Mouse (Mus musculus): ENCODE data around the gene Cep170b. TPM values are rescaled to one million over a fixed set of nuclear protein-coding genes. Genes with fewer than 3 reads are reported as not detected.

Gene Cep170b
- polyA plus RNA-seq, 1 experiment from 2014 or later: 3.9 TPM

DNA sequence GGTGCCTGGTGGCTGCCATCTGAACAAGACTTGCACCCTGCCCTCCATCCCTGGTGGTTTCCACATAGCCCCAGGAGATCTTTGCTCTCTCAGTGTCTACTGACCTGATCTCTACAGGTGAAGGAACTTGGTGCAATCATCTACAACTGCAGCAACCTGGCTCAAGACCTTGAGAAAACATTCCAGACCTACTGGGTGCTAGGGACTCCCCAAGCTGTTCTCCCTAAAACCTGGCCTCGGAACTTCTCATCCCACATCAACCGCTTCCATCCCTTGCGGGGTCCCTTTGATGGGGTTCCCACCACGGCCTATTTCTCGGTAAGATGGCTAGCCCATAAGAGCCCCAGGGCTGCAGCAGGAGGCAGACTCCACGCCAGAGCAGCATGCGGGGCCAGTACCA lies 46.3 kb downstream of the Cep170b start:
- ATAC-seq (ENCODE audit: insufficient read depth): no peak

DNA sequence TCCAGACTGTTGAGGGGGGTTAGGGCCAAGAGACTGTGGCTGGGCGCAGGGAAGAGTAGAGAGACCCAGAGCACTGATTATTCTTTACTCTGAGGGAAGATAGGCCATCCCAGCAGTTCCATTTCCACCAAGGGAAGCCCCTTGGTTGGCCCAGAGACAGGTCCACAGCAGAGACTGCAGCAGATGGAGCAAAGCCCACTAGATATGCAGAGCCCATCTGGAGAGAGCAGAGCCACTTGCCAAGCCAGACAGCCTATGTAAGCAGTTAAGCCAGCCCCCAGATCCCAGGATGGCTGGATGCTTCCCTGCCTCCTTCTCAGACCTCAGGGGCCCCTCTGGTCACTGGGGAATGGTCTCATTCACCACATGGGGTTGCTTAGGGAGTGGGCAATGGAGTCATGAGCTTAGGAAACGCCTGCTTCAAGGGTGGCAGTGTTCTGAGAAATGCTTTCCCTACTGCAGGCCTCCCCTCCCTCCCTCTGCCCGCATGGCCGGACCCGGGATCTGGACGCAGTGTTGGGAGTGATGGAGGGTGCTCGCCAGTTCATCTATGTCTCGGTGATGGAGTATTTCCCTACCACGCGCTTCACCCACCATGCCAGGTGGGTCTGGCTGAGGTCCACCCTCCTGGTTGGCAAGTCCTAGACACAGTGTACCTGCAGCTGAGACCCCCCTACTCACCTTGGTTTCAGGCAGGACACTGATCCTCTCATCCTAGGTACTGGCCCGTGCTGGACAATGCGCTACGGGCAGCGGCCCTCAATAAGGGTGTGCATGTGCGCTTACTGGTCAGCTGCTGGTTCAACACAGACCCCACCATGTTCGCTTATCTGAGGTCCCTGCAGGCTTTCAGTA lies 47.0 kb downstream of the Cep170b start:
- no peak for ATAC-seq (ENCODE audit: insufficient read depth)

More for the DNA sequence above, 46.3 kb downstream of the Cep170b start:
- H3K9ac ChIP-seq: no peak overlapping the region
- no peaks in the 10 kb centered on the region for H3K9me3 ChIP-seq (replicated peaks)
- H3K4me3 ChIP-seq (replicated peaks): no peak overlapping the region
- H3K4me1 ChIP-seq (replicated peaks): no peaks in the 10 kb centered on the region
- no peaks in the 10 kb centered on the region for H3K36me3 ChIP-seq (replicated peaks)
- H3K27me3 ChIP-seq: no peaks in the 10 kb centered on the region
- no peak overlapping the region for H3K4me2 ChIP-seq
- no peak overlapping the region for H3K27ac ChIP-seq (replicated peaks)
- WGBS (ENCODE audit: insufficient replicate concordance): 68% methylated on average over 7 of the region's 7 CpGs

DNA sequence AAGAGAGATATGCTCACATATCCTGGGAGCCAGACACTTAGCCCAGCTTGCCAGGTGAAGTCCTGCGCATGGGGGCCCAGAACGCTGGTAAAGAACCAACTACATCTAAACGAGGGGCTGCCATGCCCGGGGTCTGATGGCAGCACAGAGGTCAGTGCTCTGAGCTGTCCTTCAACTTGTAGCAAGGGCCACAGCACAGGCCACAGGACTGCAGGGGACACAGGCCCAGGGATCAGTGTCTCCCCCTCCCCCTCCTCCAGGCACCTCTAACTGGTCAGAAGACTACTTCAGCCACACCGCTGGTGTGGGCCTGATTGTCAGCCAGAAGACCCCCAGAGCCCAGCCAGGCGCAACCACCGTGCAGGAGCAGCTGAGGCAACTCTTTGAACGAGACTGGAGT lies 47.9 kb downstream of the Cep170b start:
- no peak overlapping the region for H3K9ac ChIP-seq
- 56% methylated on average over 8 of the region's 8 CpGs for WGBS (ENCODE audit: insufficient replicate concordance)
- H3K9me3 ChIP-seq (replicated peaks): no peaks in the 10 kb centered on the region
- no peak overlapping the region for H3K4me3 ChIP-seq (replicated peaks)
- H3K36me3 ChIP-seq (replicated peaks): no peaks in the 10 kb centered on the region
- no peaks in the 10 kb centered on the region for H3K4me1 ChIP-seq (replicated peaks)
- no peak for ATAC-seq (ENCODE audit: insufficient read depth)
- H3K4me2 ChIP-seq: no peak overlapping the region
- H3K27me3 ChIP-seq: no peaks in the 10 kb centered on the region
- no peak overlapping the region for H3K27ac ChIP-seq (replicated peaks)

More for the DNA sequence above, 47.0 kb downstream of the Cep170b start:
- no peak overlapping the region for H3K27ac ChIP-seq (replicated peaks)
- H3K36me3 ChIP-seq (replicated peaks): no peaks in the 10 kb centered on the region
- no peaks in the 10 kb centered on the region for H3K9me3 ChIP-seq (replicated peaks)
- no peak overlapping the region for H3K4me3 ChIP-seq (replicated peaks)
- no peaks in the 10 kb centered on the region for H3K27me3 ChIP-seq
- 76% methylated on average over 16 of the region's 16 CpGs for WGBS (ENCODE audit: insufficient replicate concordance)
- no peak overlapping the region for H3K4me2 ChIP-seq
- no peaks in the 10 kb centered on the region for H3K4me1 ChIP-seq (replicated peaks)
- H3K9ac ChIP-seq: no peak overlapping the region

DNA sequence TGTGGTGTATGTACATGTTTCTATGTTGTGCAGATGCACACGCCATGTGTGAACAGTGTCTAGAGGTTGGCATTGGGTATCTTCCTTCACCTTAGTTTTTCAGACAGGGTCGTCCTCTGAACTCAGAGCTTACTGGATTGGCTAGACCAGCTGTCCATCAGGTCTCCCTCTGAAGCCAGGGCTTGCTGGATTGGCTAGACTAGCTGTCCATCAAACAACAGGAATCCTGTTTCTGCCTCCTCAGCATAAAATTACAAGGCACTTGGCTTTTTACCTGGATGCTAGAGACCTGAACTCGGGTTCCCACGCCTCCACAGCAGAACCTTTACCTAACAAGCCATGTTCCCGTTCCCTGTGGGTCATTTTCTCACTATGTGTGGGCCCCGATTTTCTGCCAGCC lies 48.8 kb downstream of the Cep170b start:
- Histone ChIP-seq H3K27me3 (no peaks in the 10 kb centered on the region), H3K4me2 (no peak overlapping the region), H3K36me3 (replicated peaks) (no peaks in the 10 kb centered on the region), H3K9ac (no peak overlapping the region), H3K4me3 (replicated peaks) (no peak overlapping the region), H3K4me1 (replicated peaks) (no peaks in the 10 kb centered on the region), H3K9me3 (replicated peaks) (no peaks in the 10 kb centered on the region), H3K27ac (replicated peaks) (no peak overlapping the region)
- ATAC-seq (ENCODE audit: insufficient read depth): no peak
- 54% methylated on average over 6 of the region's 6 CpGs for WGBS (ENCODE audit: insufficient replicate concordance)

DNA sequence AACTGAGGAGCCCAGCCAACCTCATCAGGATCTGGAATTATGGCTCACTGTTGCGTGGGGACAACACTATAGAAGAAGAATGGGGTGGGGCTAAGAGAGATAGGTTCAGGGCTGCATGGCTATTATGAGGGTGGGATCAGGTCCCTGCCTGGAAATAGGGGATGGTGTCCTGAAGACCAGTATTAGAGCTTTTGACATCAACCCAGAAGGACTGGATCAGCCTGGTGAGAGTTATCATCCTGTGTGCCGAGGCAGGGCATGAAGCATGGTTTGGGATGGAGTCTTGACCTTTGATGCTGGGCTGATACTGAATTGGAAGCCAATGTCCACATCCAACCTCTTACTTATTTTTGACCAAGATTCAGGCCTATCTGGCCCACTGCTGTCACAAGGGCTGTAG lies 49.5 kb downstream of the Cep170b start:
- Histone ChIP-seq H3K9ac (no peak overlapping the region), H3K27me3 (no peaks in the 10 kb centered on the region), H3K4me2 (no peak overlapping the region), H3K9me3 (replicated peaks) (no peaks in the 10 kb centered on the region), H3K4me1 (replicated peaks) (no peaks in the 10 kb centered on the region), H3K36me3 (replicated peaks) (no peaks in the 10 kb centered on the region), H3K27ac (replicated peaks) (no peak overlapping the region), H3K4me3 (replicated peaks) (no peak overlapping the region)
- ATAC-seq (ENCODE audit: insufficient read depth): no peak
- 78% methylated on average over 2 of the region's 2 CpGs for WGBS (ENCODE audit: insufficient replicate concordance)

DNA sequence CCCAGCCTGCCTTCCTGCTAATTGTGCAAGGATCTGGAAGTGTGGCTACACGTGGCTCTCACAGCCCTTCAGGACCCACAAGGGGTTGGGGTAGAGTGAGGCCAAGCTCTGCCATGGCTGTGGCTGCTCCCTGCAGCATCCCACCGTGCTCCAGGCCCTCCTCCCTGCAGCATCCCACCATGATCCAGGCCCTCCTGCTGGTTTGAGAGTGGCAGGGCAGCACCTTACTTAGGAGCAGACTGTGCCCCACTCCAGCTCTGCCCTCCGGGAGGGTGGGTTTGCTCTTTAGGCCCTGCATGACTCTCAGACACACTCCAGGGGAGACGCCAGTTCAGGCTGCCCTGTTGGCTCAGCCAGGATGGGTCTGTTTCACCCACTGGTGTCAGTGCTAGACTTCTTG lies 50.1 kb downstream of the Cep170b start:
- Histone ChIP-seq H3K27me3 (no peaks in the 10 kb centered on the region), H3K9me3 (replicated peaks) (no peaks in the 10 kb centered on the region), H3K4me2 (no peak overlapping the region), H3K27ac (replicated peaks) (no peak overlapping the region), H3K4me1 (replicated peaks) (no peaks in the 10 kb centered on the region), H3K36me3 (replicated peaks) (no peaks in the 10 kb centered on the region), H3K4me3 (replicated peaks) (no peak overlapping the region), H3K9ac (no peak overlapping the region)
- 58% methylated on average over 4 of the region's 4 CpGs for WGBS (ENCODE audit: insufficient replicate concordance)
- no peak for ATAC-seq (ENCODE audit: insufficient read depth)

DNA sequence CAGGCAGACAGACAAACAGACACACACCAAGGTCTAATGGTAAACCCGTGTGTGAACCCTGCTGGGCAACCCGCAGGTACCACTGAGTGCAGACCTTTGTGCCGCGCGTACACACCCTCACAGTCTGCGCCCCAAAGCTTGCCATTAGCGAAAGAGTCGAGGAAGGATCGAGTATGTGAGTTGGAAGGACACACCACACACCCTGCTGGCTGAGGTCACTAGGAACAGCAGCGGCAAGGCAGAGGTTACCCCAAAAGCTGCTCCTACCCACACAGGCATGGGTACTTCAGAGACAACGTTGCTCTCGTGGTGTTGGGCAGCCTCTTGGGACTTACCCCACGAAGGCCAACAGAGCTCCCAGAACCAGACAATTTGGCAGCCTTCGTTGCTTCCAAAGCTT lies 52.1 kb downstream of the Cep170b start:
- Histone ChIP-seq H3K4me1 (replicated peaks) (no peaks in the 10 kb centered on the region), H3K36me3 (replicated peaks) (no peaks in the 10 kb centered on the region), H3K9me3 (replicated peaks) (no peaks in the 10 kb centered on the region), H3K4me3 (replicated peaks) (no peak overlapping the region), H3K27ac (replicated peaks) (no peak overlapping the region), H3K27me3 (no peaks in the 10 kb centered on the region), H3K4me2 (no peak overlapping the region), H3K9ac (no peak overlapping the region)
- WGBS (ENCODE audit: insufficient replicate concordance): 70% methylated on average over 14 of the region's 14 CpGs
- ATAC-seq (ENCODE audit: insufficient read depth): no peak

DNA sequence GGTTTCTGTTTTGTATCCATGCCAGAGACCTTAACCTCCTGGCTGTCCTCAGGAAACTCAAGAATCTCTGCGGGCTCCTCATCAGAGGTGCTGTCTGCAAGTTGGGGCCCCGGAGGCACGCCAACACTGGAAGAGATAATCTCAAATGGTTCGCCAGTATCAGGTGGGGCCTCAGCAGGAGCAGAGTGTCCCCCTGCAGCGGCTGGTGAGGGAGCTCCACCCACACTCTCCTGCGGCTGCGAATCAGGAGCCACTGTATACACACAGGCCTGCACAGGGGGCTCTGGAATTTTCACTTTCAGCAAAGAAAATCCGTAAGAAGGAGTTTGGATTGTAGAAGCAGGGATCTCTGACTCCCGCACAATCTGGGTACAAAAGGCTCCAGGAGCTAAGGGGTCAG lies 53.1 kb downstream of the Cep170b start:
- no peaks in the 10 kb centered on the region for H3K9me3 ChIP-seq (replicated peaks)
- H3K27ac ChIP-seq (replicated peaks): no peak overlapping the region
- H3K4me1 ChIP-seq (replicated peaks): no peaks in the 10 kb centered on the region
- H3K4me3 ChIP-seq (replicated peaks): no peak overlapping the region
- 36% methylated on average over 9 of the region's 9 CpGs for WGBS (ENCODE audit: insufficient replicate concordance)
- no peak overlapping the region for H3K4me2 ChIP-seq
- H3K27me3 ChIP-seq: no peaks in the 10 kb centered on the region
- H3K9ac ChIP-seq: no peak overlapping the region
- ATAC-seq (ENCODE audit: insufficient read depth): no peak
- H3K36me3 ChIP-seq (replicated peaks): no peaks in the 10 kb centered on the region

DNA sequence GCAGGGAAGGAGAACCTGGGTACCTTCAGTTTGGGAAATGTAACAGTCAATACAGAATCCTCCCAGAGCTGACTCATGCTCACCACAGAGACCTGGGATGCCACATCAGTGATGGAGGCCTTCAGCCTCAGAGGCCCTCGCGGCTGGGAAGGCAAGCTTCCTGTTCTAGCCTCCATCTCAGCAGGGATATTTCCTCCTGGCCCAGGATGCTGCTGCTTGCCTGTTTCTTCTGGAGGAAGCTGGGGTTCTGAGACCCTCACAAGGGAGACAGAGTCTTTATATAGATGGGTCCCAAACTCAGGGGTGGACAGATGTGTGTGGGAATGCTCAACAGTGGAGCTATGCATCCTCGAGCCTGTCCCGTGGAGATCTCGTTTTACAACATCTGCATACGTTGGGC lies 53.8 kb downstream of the Cep170b start:
- no peak overlapping the region for H3K27ac ChIP-seq (replicated peaks)
- H3K4me1 ChIP-seq (replicated peaks): no peaks in the 10 kb centered on the region
- H3K9ac ChIP-seq: no peak overlapping the region
- no peaks in the 10 kb centered on the region for H3K9me3 ChIP-seq (replicated peaks)
- H3K36me3 ChIP-seq (replicated peaks): no peaks in the 10 kb centered on the region
- WGBS (ENCODE audit: insufficient replicate concordance): 55% methylated on average over 6 of the region's 6 CpGs
- no peak overlapping the region for H3K4me2 ChIP-seq
- ATAC-seq (ENCODE audit: insufficient read depth): no peak
- no peak overlapping the region for H3K4me3 ChIP-seq (replicated peaks)
- no peaks in the 10 kb centered on the region for H3K27me3 ChIP-seq

DNA sequence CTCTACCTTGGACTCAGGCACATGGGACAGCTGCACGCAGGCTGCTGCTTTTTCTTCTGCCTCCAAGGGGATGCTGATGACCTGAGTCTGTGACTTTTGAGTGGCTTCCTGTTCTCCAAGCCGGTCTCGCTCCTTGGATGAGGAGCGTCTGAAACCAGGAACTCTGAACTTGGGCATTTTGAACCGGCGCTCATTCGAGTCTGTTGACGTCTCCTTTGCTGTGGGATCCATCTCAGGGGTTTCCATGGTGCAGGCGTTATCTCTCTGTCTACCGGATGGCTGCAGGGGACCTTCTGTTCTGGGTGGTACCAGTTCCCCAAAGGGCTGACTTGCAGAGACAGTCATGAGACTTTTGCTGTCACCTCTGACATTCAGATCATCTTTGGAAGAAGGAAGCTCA lies 54.2 kb downstream of the Cep170b start:
- no peak overlapping the region for H3K9ac ChIP-seq
- no peaks in the 10 kb centered on the region for H3K9me3 ChIP-seq (replicated peaks)
- no peaks in the 10 kb centered on the region for H3K4me1 ChIP-seq (replicated peaks)
- 73% methylated on average over 10 of the region's 10 CpGs for WGBS (ENCODE audit: insufficient replicate concordance)
- H3K27ac ChIP-seq (replicated peaks): no peak overlapping the region
- no peaks in the 10 kb centered on the region for H3K27me3 ChIP-seq
- H3K4me2 ChIP-seq: no peak overlapping the region
- ATAC-seq (ENCODE audit: insufficient read depth): no peak
- no peak overlapping the region for H3K4me3 ChIP-seq (replicated peaks)
- H3K36me3 ChIP-seq (replicated peaks): no peaks in the 10 kb centered on the region

DNA sequence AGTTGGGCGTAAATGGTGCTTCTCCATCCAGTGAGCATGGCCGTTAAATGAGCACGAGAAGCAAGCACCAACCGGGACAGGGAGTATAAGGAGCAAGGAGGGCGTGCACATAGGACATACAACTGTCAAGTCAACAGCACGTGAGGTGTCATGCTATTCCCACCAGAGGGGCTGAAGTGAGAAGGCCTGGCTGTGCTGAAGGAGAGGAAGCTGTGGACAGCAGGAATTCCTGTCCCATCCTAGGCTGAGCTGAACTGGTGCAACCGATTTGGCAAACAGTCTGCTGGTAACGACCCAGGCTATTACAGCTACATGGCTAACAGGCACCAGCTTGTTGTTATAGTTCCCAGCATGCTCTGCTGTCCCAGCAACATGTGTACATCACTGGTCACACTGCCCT lies 70.8 kb downstream of the Cep170b start:
- no peak overlapping the region for H3K4me3 ChIP-seq (replicated peaks)
- H3K4me2 ChIP-seq: no peak overlapping the region
- H3K27ac ChIP-seq (replicated peaks): no peak overlapping the region
- no peaks in the 10 kb centered on the region for H3K36me3 ChIP-seq (replicated peaks)
- no peaks in the 10 kb centered on the region for H3K4me1 ChIP-seq (replicated peaks)
- H3K9me3 ChIP-seq (replicated peaks): no peaks in the 10 kb centered on the region
- no peak overlapping the region for H3K9ac ChIP-seq
- WGBS (ENCODE audit: insufficient replicate concordance): 57% methylated on average over 8 of the region's 8 CpGs
- H3K27me3 ChIP-seq: no peaks in the 10 kb centered on the region; the same call in 1 of the 2 replicates
- ATAC-seq (ENCODE audit: insufficient read depth): no peak

Measured in liver, embryonic 15.5 days (tissue).